ENCODE assay signal across 27 mouse cellular contexts in the genomic region with DNA sequence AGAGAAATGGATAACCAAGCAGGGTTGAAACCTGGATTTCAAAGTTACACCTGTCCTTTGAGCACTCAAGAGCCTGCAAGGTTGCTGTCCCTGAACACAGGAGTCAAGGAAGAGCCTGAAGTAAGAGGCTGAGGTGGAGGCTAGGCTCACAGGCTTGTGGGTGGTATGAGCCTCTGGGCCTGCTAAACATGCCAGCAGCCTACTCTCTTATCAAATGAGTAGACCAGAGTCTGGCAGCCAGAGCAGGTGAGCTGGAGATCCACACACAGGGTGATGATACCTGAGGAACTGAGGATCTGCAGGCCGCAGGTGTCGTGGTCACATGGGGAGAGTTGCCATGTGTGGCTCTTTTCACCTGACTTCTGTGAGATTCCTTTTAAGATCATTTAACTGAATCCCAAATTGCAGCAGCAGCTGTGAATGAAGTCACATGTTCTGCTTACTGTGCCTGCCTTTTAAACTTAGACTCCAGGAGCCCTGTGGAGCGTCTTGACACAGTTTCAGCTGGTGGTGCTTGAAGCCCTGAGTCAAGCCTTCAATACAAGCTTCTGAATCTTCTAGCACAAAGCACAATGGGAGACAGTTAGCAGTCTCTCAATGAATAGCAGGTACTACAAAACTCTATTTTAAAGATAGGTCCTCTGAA. TPM values are rescaled to one million over a fixed set of nuclear protein-coding genes. Genes with fewer than 3 reads are reported as not detected.
DNase-seq lines count a peak whose midpoint lies in the region; ATAC-seq lines count a peak whose summit lies in the region.
"Had no signal": no experiment of that assay in that cellular context is flagged by ENCODE, and none has a peak within 500 bp of the region (broad histone marks: within the 10 kb centered on the region; RNA-seq: fewer than 3 reads in every experiment).

No protein-coding gene starts in this region.

- intact Hi-C loops in left cerebral cortex, postnatal 4 days (cut with DNase I) = no loop called here

- DNase-seq in forebrain, embryonic 10.5 days (ENCODE audit: extremely low spot score, low spot score) = no peak
- peak; percentile 19 to 27 for DNase-seq in left cerebral cortex, adult 18-20 months (ENCODE audit: low spot score in 2 of 2)
- DNase-seq in left cerebral cortex, postnatal 4 days = no peak
- DNase-seq in brain, adult 2 months (ENCODE audit: low read depth, low spot score) = peak; percentile 74
- peak; percentile 37 for DNase-seq in right cerebral cortex, postnatal 25 days
- no peak for DNase-seq in lung, postnatal 36 days
- DNase-seq: adrenal gland, postnatal 10 days; cerebellum, adult 9-10 months; gastrocnemius, postnatal 14 days; heart, adult 2 months; heart, postnatal 14 days; kidney, adult 9 months; kidney, postnatal 25 days; liver, postnatal 0 days; thymus, postnatal 25 days had no signal

- no peak overlapping the region for H3K27ac ChIP-seq in forebrain, embryonic 13.5 days
- no peak overlapping the region for H3K27ac ChIP-seq in forebrain, embryonic 10.5 days
- H3K27ac ChIP-seq: embryonic facial prominence, embryonic 15.5 days; heart, adult 2 months; heart, embryonic 13.5 days; hindbrain, postnatal 0 days; left cerebral cortex, adult 2 months; limb, embryonic 12.5 days had no signal

- H3K4me3 ChIP-seq in forebrain, embryonic 13.5 days = no peak overlapping the region
- no peak overlapping the region for H3K4me3 ChIP-seq in forebrain, embryonic 10.5 days
- H3K4me3 ChIP-seq: embryonic facial prominence, embryonic 15.5 days; heart, adult 2 months; heart, embryonic 13.5 days; left cerebral cortex, adult 2 months; limb, embryonic 12.5 days had no signal

- ATAC-seq in forebrain, embryonic 13.5 days = 0 out of 2 replicates have a peak, but pooled peaks have one; percentile 20
- ATAC-seq: hindbrain, postnatal 0 days; intestine, embryonic 16.5 days; liver, postnatal 0 days; lung, postnatal 0 days had no signal

- no peak overlapping the region for H3K4me2 ChIP-seq in forebrain, embryonic 13.5 days
- H3K4me2 ChIP-seq: embryonic facial prominence, embryonic 15.5 days; heart, embryonic 13.5 days; limb, embryonic 12.5 days; liver, embryonic 11.5 days; midbrain, embryonic 11.5 days had no signal

- no peaks in the 10 kb centered on the region for H3K4me1 ChIP-seq in forebrain, embryonic 13.5 days
- H3K4me1 ChIP-seq in forebrain, embryonic 10.5 days = no peaks in the 10 kb centered on the region
- H3K4me1 ChIP-seq: embryonic facial prominence, embryonic 15.5 days; heart, embryonic 13.5 days; limb, embryonic 12.5 days had no signal

- H3K9me3 ChIP-seq in forebrain, embryonic 13.5 days (replicated peaks) = no peaks in the 10 kb centered on the region
- no peaks in the 10 kb centered on the region for H3K9me3 ChIP-seq in forebrain, embryonic 10.5 days
- H3K9me3 ChIP-seq: embryonic facial prominence, embryonic 15.5 days; heart, embryonic 13.5 days; limb, embryonic 12.5 days had no signal

- H3K9ac ChIP-seq in forebrain, embryonic 13.5 days = no peak overlapping the region
- H3K9ac ChIP-seq: embryonic facial prominence, embryonic 15.5 days; heart, embryonic 13.5 days; limb, embryonic 12.5 days; liver, postnatal 0 days had no signal

- 86% methylated on average over 3 of the region's 3 CpGs for WGBS in forebrain, embryonic 13.5 days
- 92% methylated on average over 3 of the region's 3 CpGs for WGBS in forebrain, embryonic 10.5 days

- H3K27me3 ChIP-seq in forebrain, embryonic 13.5 days = no peaks in the 10 kb centered on the region
- no peaks in the 10 kb centered on the region for H3K27me3 ChIP-seq in forebrain, embryonic 10.5 days (ENCODE audit: poor library complexity, severe bottlenecking)
- H3K27me3 ChIP-seq: embryonic facial prominence, embryonic 15.5 days; heart, embryonic 13.5 days; limb, embryonic 12.5 days had no signal

- H3K36me3 ChIP-seq in forebrain, embryonic 13.5 days (ENCODE audit: poor library complexity, severe bottlenecking) = no peaks in the 10 kb centered on the region
- no peaks in the 10 kb centered on the region for H3K36me3 ChIP-seq in forebrain, embryonic 10.5 days (replicated peaks)
- H3K36me3 ChIP-seq: embryonic facial prominence, embryonic 15.5 days; heart, embryonic 13.5 days; limb, embryonic 12.5 days had no signal

RNA-seq across cellular contexts. Expression of a gene that starts 18.3 kb away (rescaled TPM):
- polyA plus RNA-seq in forebrain, embryonic 13.5 days (2015; fragmentation: Nextera tagmentation; extraction: Ambion mirVana) = 1.0 TPM in 2 replicates
- 0.15 TPM in 1 of 2 replicates, not detected in the other for polyA plus RNA-seq in forebrain, embryonic 10.5 days (2016; fragmentation: Nextera tagmentation; extraction: Ambion mirVana)
- 1 to 10 TPM in 1 of 2 experiments, under 1 TPM in 1; 0.60 to 1.3 TPM for total RNA-seq in left cerebral cortex, adult 18-20 months (2021)
- 1 to 10 TPM; 2.0 to 3.2 TPM for total RNA-seq in left cerebral cortex, postnatal 4 days (2021)
- total RNA-seq: adrenal gland, postnatal 10 days; common myeloid progenitor, adult 5-6 weeks; gastrocnemius, postnatal 14 days; heart, adult 2 months; heart, postnatal 14 days had no signal
- polyA plus RNA-seq: heart, adult 2 months; heart, embryonic 13.5 days; intestine, embryonic 16.5 days; liver, embryonic 11.5 days; liver, postnatal 0 days; spleen, adult 2 months had no signal

RNA-seq across cellular contexts. Expression of a gene that starts 19.1 kb away (rescaled TPM):
- polyA plus RNA-seq in forebrain, embryonic 13.5 days (2015; fragmentation: Nextera tagmentation; extraction: Ambion mirVana) = 15.3 and 18.4 TPM in 2 replicates
- polyA plus RNA-seq in forebrain, embryonic 10.5 days (2016; fragmentation: Nextera tagmentation; extraction: Ambion mirVana) = 1.9 and 4.9 TPM in 2 replicates
- 10 to 100 TPM; 17.4 to 23.3 TPM for total RNA-seq in left cerebral cortex, adult 18-20 months (2021)
- 10 to 100 TPM; 27.0 to 31.4 TPM for total RNA-seq in left cerebral cortex, postnatal 4 days (2021)
- total RNA-seq: common myeloid progenitor, adult 5-6 weeks had no signal
- polyA plus RNA-seq: liver, postnatal 0 days had no signal

Comparison
In these comparisons a context has a peak if more than half of its experiments do, and no peak if none do; other contexts are left out.
1. DNase-seq: peak in left cerebral cortex, adult 18-20 months (2 of 2), brain, adult 2 months (single experiment) and right cerebral cortex, postnatal 25 days (single experiment); none in forebrain, embryonic 10.5 days (single experiment), left cerebral cortex, postnatal 4 days (single experiment) and lung, postnatal 36 days (single experiment).